ENCODE assay signal across 26 mouse cellular contexts in genomic region chr17:48340267-48340666, GRCm38 (mm10). TPM values are rescaled to one million over a fixed set of nuclear protein-coding genes. Genes with fewer than 3 reads are reported as not detected.
"Had no signal": no experiment of that assay in that cellular context is flagged by ENCODE, and none has a peak within 500 bp of the region (broad histone marks: within the 10 kb centered on the region; RNA-seq: fewer than 3 reads in every experiment).

No protein-coding gene starts in this region.

- H3K4me1 ChIP-seq: limb, embryonic 12.5 days; limb, embryonic 15.5 days; neural tube, embryonic 13.5 days had no signal

- DNase-seq: kidney, adult 2 months; kidney, postnatal 10 days; kidney, postnatal 36 days; left cerebral cortex, postnatal 4 days; liver, postnatal 0 days; lung, embryonic 14.5 days; right cerebral cortex, adult 18-20 months; right cerebral cortex, postnatal 14 days; right cerebral cortex, postnatal 4 days; thymus, adult 2 months; thymus, postnatal 14 days; thymus, postnatal 4 days had no signal

- H3K27ac ChIP-seq: limb, embryonic 12.5 days; limb, embryonic 15.5 days; liver, embryonic 14.5 days; macrophage; neural tube, embryonic 13.5 days; stomach, postnatal 0 days had no signal

- H3K27me3 ChIP-seq: limb, embryonic 12.5 days; limb, embryonic 15.5 days; neural tube, embryonic 13.5 days had no signal

- H3K4me2 ChIP-seq: limb, embryonic 12.5 days; limb, embryonic 15.5 days; liver, embryonic 11.5 days; lung, embryonic 14.5 days; neural tube, embryonic 13.5 days had no signal

- H3K9me3 ChIP-seq: limb, embryonic 12.5 days; limb, embryonic 15.5 days; neural tube, embryonic 13.5 days had no signal

- H3K4me3 ChIP-seq: limb, embryonic 12.5 days; limb, embryonic 15.5 days; myocyte; neural tube, embryonic 13.5 days had no signal

- H3K9ac ChIP-seq: limb, embryonic 12.5 days; limb, embryonic 15.5 days; liver, embryonic 14.5 days; liver, postnatal 0 days; lung, embryonic 14.5 days; neural tube, embryonic 13.5 days had no signal

- ATAC-seq: intestine, postnatal 0 days; liver, postnatal 0 days; lung, postnatal 0 days; midbrain, embryonic 16.5 days had no signal

- H3K36me3 ChIP-seq: limb, embryonic 12.5 days; limb, embryonic 15.5 days; neural tube, embryonic 13.5 days had no signal

RNA-seq across cellular contexts. Expression of gene Treml1, which starts 19.4 kb away (rescaled TPM):
- total RNA-seq: left cerebral cortex, postnatal 4 days; monocyte, adult 5-6 weeks had no signal
- polyA plus RNA-seq: stomach, postnatal 0 days had no signal

RNA-seq across cellular contexts. Expression of gene B430306N03Rik, which starts 24.3 kb away (rescaled TPM):
- total RNA-seq: layer of hippocampus, postnatal 14 days had no signal
- polyA plus RNA-seq: myocyte had no signal

RNA-seq across cellular contexts. Expression of gene Treml2, which starts 41.0 kb away (rescaled TPM):
- polyA plus RNA-seq: intestine, postnatal 0 days; kidney, embryonic 14.5 days; myocyte; neural tube, embryonic 13.5 days had no signal
